Mouse (Mus musculus) liver, adult 2 months (tissue): ENCODE data around the gene Kcnh4. TPM values are rescaled to one million over a fixed set of nuclear protein-coding genes. Genes with fewer than 3 reads are reported as not detected.

ENCODE experiments used
- DNase-seq: peaks from one replicate; pipeline ENCODE4 v3.0.0-alpha.2; 2011; ENCODE audit warnings: low read depth, low spot score; ENCODE audit errors: extremely low read depth
- H3K27ac ChIP-seq: fragments of 200-500 bp; replicated peaks from 2 replicates; pipeline ENCODE4 v1.5.1; 2012; ENCODE audit warnings: low read depth, mild to moderate bottlenecking, control low read depth, inconsistent platforms, low read length; ENCODE audit not compliant: insufficient read depth
- H3K27me3 ChIP-seq: fragments of 200-500 bp; 2 replicates; pipeline ENCODE4 v1.6.1; 2012; ENCODE audit warnings: mild to moderate bottlenecking, moderate library complexity, low read length, inconsistent platforms; ENCODE audit not compliant: control insufficient read depth, insufficient read depth
- H3K36me3 ChIP-seq: fragments of 200-500 bp; 2 replicates; pipeline ENCODE4 v1.6.1; 2012; ENCODE audit warnings: low read length, inconsistent platforms; ENCODE audit not compliant: control insufficient read depth, insufficient read depth
- H3K4me1 ChIP-seq: fragments of 200-500 bp; 2 replicates; pipeline ENCODE4 v1.6.1; 2011; ENCODE audit warnings: low read length; ENCODE audit not compliant: control insufficient read depth, insufficient read depth
- H3K4me3 ChIP-seq: fragments of 200-500 bp; 2 replicates; pipeline ENCODE4 v1.5.1; 2011; ENCODE audit warnings: low read depth, mild to moderate bottlenecking, control low read depth, low read length, moderate library complexity; ENCODE audit not compliant: insufficient read depth
- H3K79me2 ChIP-seq: fragments of 200-500 bp; 2 replicates; pipeline ENCODE4 v1.6.1; 2012; ENCODE audit warnings: inconsistent platforms, mild to moderate bottlenecking, low read length, moderate library complexity; ENCODE audit not compliant: control insufficient read depth, insufficient read depth
- H3K9ac ChIP-seq: fragments of 200-500 bp; 2 replicates; pipeline ENCODE4 v1.6.1; 2012; ENCODE audit warnings: low read depth, mild to moderate bottlenecking, control low read depth, inconsistent platforms, low read length
- CTCF ChIP-seq: fragments of 200-500 bp; IDR thresholded peaks from 2 replicates; pipeline ENCODE4 v1.5.1; 2011; ENCODE audit warnings: low read depth, low read length, control low read depth
- POLR2A ChIP-seq: fragments of 200-500 bp; IDR thresholded peaks from 2 replicates; pipeline ENCODE4 v1.6.1; 2011; ENCODE audit warnings: low read length, control low read depth; ENCODE audit not compliant: insufficient read depth; ENCODE audit errors: extremely low read depth
- WGBS: fragments of 180-500 bp; shearing (Covaris S2); methylation state at CpG from one replicate; pipeline ENCODE4 v1.1.7; 2018; 5-methylcytosine and 5-hydroxymethylcytosine counted together
- polyA plus RNA-seq: library from polyadenylated mRNA; depleted of rRNA; stranded (reverse); fragments of >200 nt; gene quantifications from 2 replicates; pipeline ENCODE4 v1.2.3, GENCODE M21; 2012; rRNA removed
- total RNA-seq: library from RNA; depleted of rRNA; stranded (reverse); fragments of >200 nt; gene quantifications from 2 replicates; pipeline ENCODE4 v1.2.3, GENCODE M21; 2014; rRNA removed

The Kcnh4 gene
- total and polyA plus RNA-seq, 2 experiments, result not detected

- no peak for DNase-seq
- Histone ChIP-seq H3K9ac (no peak overlapping the region), H3K27me3 (no peaks in the 10 kb centered on the region), H3K4me3 (no peak overlapping the region), H3K27ac (no peak overlapping the region), H3K36me3 (no peaks in the 10 kb centered on the region; the same call in 1 of the 2 replicates), H3K4me1 (peaks cover 16% of the 10 kb centered on the region), H3K79me2 (no peaks in the 10 kb centered on the region)
- TF ChIP-seq CTCF (no peak), POLR2A (no peak)
- WGBS, result 60% methylated on average over 3 of the region's 3 CpGs
Measured at GRCm38 (mm10) chr11:100700710-100701109, 59.0 kb downstream of the Kcnh4 start.

GRCm38 (mm10) chr11:100697921-100698320 lies 61.8 kb downstream of the Kcnh4 start:
- Histone ChIP-seq H3K36me3 (no peaks in the 10 kb centered on the region; the same call in 1 of the 2 replicates), H3K4me1 (peaks cover 4% of the 10 kb centered on the region), H3K79me2 (no peaks in the 10 kb centered on the region), H3K27ac (no peak overlapping the region), H3K4me3 (no peak overlapping the region), H3K9ac (no peak overlapping the region), H3K27me3 (no peaks in the 10 kb centered on the region; the same call in 1 of the 2 replicates)
- TF ChIP-seq CTCF (no peak), POLR2A (no peak)
- 77% methylated on average over 7 of the region's 7 CpGs for WGBS
- DNase-seq, result no peak

GRCm38 (mm10) chr11:100694926-100695325 lies 64.8 kb downstream of the Kcnh4 start:
- Histone ChIP-seq H3K36me3 (no peaks in the 10 kb centered on the region; the same call in 1 of the 2 replicates), H3K27me3 (no peaks in the 10 kb centered on the region; the same call in 1 of the 2 replicates), H3K79me2 (no peaks in the 10 kb centered on the region), H3K9ac (no peak overlapping the region), H3K4me1 (no peaks in the 10 kb centered on the region), H3K4me3 (no peak overlapping the region), H3K27ac (no peak overlapping the region)
- peak; percentile 19 for DNase-seq
- 39% methylated on average over 5 of the region's 5 CpGs for WGBS
- no peak for TF ChIP-seq POLR2A
- TF ChIP-seq CTCF, result peak; percentile 97

GRCm38 (mm10) chr11:100693154-100693553 lies 66.6 kb downstream of the Kcnh4 start:
- Histone ChIP-seq H3K9ac (no peak overlapping the region), H3K27me3 (no peaks in the 10 kb centered on the region; the same call in 1 of the 2 replicates), H3K36me3 (no peaks in the 10 kb centered on the region; the same call in 1 of the 2 replicates), H3K4me1 (no peaks in the 10 kb centered on the region), H3K79me2 (no peaks in the 10 kb centered on the region), H3K4me3 (no peak overlapping the region), H3K27ac (no peak overlapping the region)
- TF ChIP-seq CTCF (no peak), POLR2A (no peak)
- no peak for DNase-seq
- WGBS, result 28% methylated on average over 5 of the region's 5 CpGs

- Histone ChIP-seq H3K27ac (no peak within 1 kb of the TSS), H3K36me3 (no peaks in the 10 kb centered on the region; the same call in 1 of the 2 replicates), H3K4me1 (no peaks in the 10 kb centered on the region), H3K4me3 (no peak within 1 kb of the TSS), H3K27me3 (no peaks in the 10 kb centered on the region; the same call in 1 of the 2 replicates), H3K9ac (no peak within 1 kb of the TSS), H3K79me2 (no peaks in the 10 kb centered on the region)
- TF ChIP-seq POLR2A (no peak), CTCF (no peak)
- 3% methylated on average over 23 of the region's 23 CpGs for WGBS
- DNase-seq, result peak; percentile 17
Measured at GRCm38 (mm10) chr11:100692164-100692616, 67.6 kb downstream of the Kcnh4 start, which contains the start of gene Zfp385c. Gene Zfp385c (minus strand): TSS chr11:100692455.

- Histone ChIP-seq H3K4me3 (no peak overlapping the region), H3K36me3 (no peaks in the 10 kb centered on the region), H3K4me1 (no peaks in the 10 kb centered on the region), H3K79me2 (no peaks in the 10 kb centered on the region), H3K27ac (no peak overlapping the region), H3K9ac (no peak overlapping the region), H3K27me3 (no peaks in the 10 kb centered on the region; the same call in 1 of the 2 replicates)
- no peak for DNase-seq
- no peak for TF ChIP-seq POLR2A
- TF ChIP-seq CTCF, result no peak
- WGBS, result 84% methylated on average over 7 of the region's 7 CpGs
Measured at GRCm38 (mm10) chr11:100690389-100690788, 69.4 kb downstream of the Kcnh4 start.

Other genes with a start within 250 kb of the Kcnh4 start
- 205 and 272 TPM in 2 replicates for gene Acly, start 231.9 kb downstream of the Kcnh4 start, total RNA-seq
- 118 and 124 TPM in 2 replicates for gene Acly, start 231.9 kb downstream of the Kcnh4 start, polyA plus RNA-seq
- 0.28 and 0.40 TPM in 2 replicates for gene Ttc25, start 214.3 kb downstream of the Kcnh4 start, total RNA-seq
- 0.04 and 0.05 TPM in 2 replicates for gene Ttc25, start 214.3 kb downstream of the Kcnh4 start, polyA plus RNA-seq
- gene Cnp, start 185.0 kb downstream of the Kcnh4 start, total RNA-seq, result 10.1 and 11.6 TPM in 2 replicates
- gene Cnp, start 185.0 kb downstream of the Kcnh4 start, polyA plus RNA-seq, result 11.0 and 17.3 TPM in 2 replicates
- gene Nkiras2, start 140.7 kb downstream of the Kcnh4 start, total RNA-seq, result 13.7 and 16.0 TPM in 2 replicates
- 32.0 and 33.4 TPM in 2 replicates for gene Nkiras2, start 140.7 kb downstream of the Kcnh4 start, polyA plus RNA-seq
- gene Dnajc7, start 139.8 kb downstream of the Kcnh4 start, total RNA-seq, result 40.9 and 44.7 TPM in 2 replicates
- 16.1 and 16.7 TPM in 2 replicates for gene Dnajc7, start 139.8 kb downstream of the Kcnh4 start, polyA plus RNA-seq
- not detected in 2 replicates for gene Zfp385c, start 67.5 kb downstream of the Kcnh4 start, total RNA-seq
- gene Zfp385c, start 67.5 kb downstream of the Kcnh4 start, polyA plus RNA-seq, result not detected in 2 replicates
- gene Dhx58, start 55.7 kb downstream of the Kcnh4 start, total RNA-seq, result 8.1 and 11.9 TPM in 2 replicates
- gene Dhx58, start 55.7 kb downstream of the Kcnh4 start, polyA plus RNA-seq, result 9.2 and 16.3 TPM in 2 replicates
- gene Kat2a, start 47.5 kb downstream of the Kcnh4 start, total RNA-seq, result 3.3 and 4.9 TPM in 2 replicates
- 16.1 and 18.9 TPM in 2 replicates for gene Kat2a, start 47.5 kb downstream of the Kcnh4 start, polyA plus RNA-seq
- gene Hspb9, start 46.1 kb downstream of the Kcnh4 start, total RNA-seq, result not detected in 2 replicates
- gene Hspb9, start 46.1 kb downstream of the Kcnh4 start, polyA plus RNA-seq, result not detected in 2 replicates
- 70.8 and 71.3 TPM in 2 replicates for gene Rab5c, start 21.7 kb downstream of the Kcnh4 start, total RNA-seq
- gene Rab5c, start 21.7 kb downstream of the Kcnh4 start, polyA plus RNA-seq, result 140 and 149 TPM in 2 replicates
- gene Hcrt, start 3.0 kb upstream of the Kcnh4 start, total RNA-seq, result not detected in 2 replicates
- not detected in 2 replicates for gene Hcrt, start 3.0 kb upstream of the Kcnh4 start, polyA plus RNA-seq
- 7.1 and 8.5 TPM in 2 replicates for gene Ghdc, start 11.0 kb upstream of the Kcnh4 start, total RNA-seq
- 17.0 and 17.5 TPM in 2 replicates for gene Ghdc, start 11.0 kb upstream of the Kcnh4 start, polyA plus RNA-seq
- gene Stat5b, start 90.8 kb upstream of the Kcnh4 start, total RNA-seq, result 31.8 and 33.0 TPM in 2 replicates
- 32.0 and 35.2 TPM in 2 replicates for gene Stat5b, start 90.8 kb upstream of the Kcnh4 start, polyA plus RNA-seq
- gene Stat5a, start 99.4 kb upstream of the Kcnh4 start, total RNA-seq, result 6.9 and 7.8 TPM in 2 replicates
- gene Stat5a, start 99.4 kb upstream of the Kcnh4 start, polyA plus RNA-seq, result 15.0 and 18.0 TPM in 2 replicates
- gene Stat3, start 179.6 kb upstream of the Kcnh4 start, total RNA-seq, result 58.5 and 76.4 TPM in 2 replicates
- gene Stat3, start 179.6 kb upstream of the Kcnh4 start, polyA plus RNA-seq, result 48.7 and 60.4 TPM in 2 replicates
- gene Cavin1, start 210.9 kb upstream of the Kcnh4 start, total RNA-seq, result 3.8 and 4.1 TPM in 2 replicates
- gene Cavin1, start 210.9 kb upstream of the Kcnh4 start, polyA plus RNA-seq, result 3.9 and 4.0 TPM in 2 replicates
- gene Atp6v0a1, start 249.5 kb upstream of the Kcnh4 start, total RNA-seq, result 21.5 and 26.8 TPM in 2 replicates
- gene Atp6v0a1, start 249.5 kb upstream of the Kcnh4 start, polyA plus RNA-seq, result 37.7 and 39.2 TPM in 2 replicates